Mouse (Mus musculus) kidney, adult 8-10 months (tissue): ENCODE measurements around the gene Rbm19.

Experiments used
- DNase-seq, 2 experiments: peaks; one replicate each; pipeline ENCODE4 v3.0.0; 2022

Gene Rbm19

GRCm38 (mm10) chr5:120171865-120172728 lies 55.8 kb downstream of the Rbm19 start:
- no peak for DNase-seq

- no peak for DNase-seq
Measured at GRCm38 (mm10) chr5:120172729-120173101, 56.5 kb downstream of the Rbm19 start.

GRCm38 (mm10) chr5:120174317-120174716 lies 58.1 kb downstream of the Rbm19 start:
- no peak for DNase-seq

- no peak for DNase-seq
Measured at GRCm38 (mm10) chr5:120175217-120175616, 59.0 kb downstream of the Rbm19 start.

GRCm38 (mm10) chr5:120176246-120177065 lies 60.2 kb downstream of the Rbm19 start:
- no peak for DNase-seq

GRCm38 (mm10) chr5:120177066-120177340 lies 60.7 kb downstream of the Rbm19 start:
- DNase-seq = no peak

- no peak for DNase-seq
Measured at GRCm38 (mm10) chr5:120180102-120180501, 63.8 kb downstream of the Rbm19 start.

- no peak for DNase-seq
Measured at GRCm38 (mm10) chr5:120181384-120181783, 65.1 kb downstream of the Rbm19 start.

- no peak for DNase-seq
Measured at GRCm38 (mm10) chr5:120183321-120183720, 67.1 kb downstream of the Rbm19 start.

- no peak for DNase-seq
Measured at GRCm38 (mm10) chr5:120183790-120184189, 67.5 kb downstream of the Rbm19 start.

GRCm38 (mm10) chr5:120185949-120186348 lies 69.7 kb downstream of the Rbm19 start:
- no peak for DNase-seq

- DNase-seq = no peak
Measured at GRCm38 (mm10) chr5:120188541-120188940, 72.3 kb downstream of the Rbm19 start.

GRCm38 (mm10) chr5:120190001-120190582 lies 73.8 kb downstream of the Rbm19 start:
- no peak for DNase-seq

- no peak for DNase-seq
Measured at GRCm38 (mm10) chr5:120191620-120192019, 75.4 kb downstream of the Rbm19 start.

- DNase-seq = no peak
Measured at GRCm38 (mm10) chr5:120194309-120194941, 78.2 kb downstream of the Rbm19 start.

- no peak for DNase-seq
Measured at GRCm38 (mm10) chr5:120194948-120195347, 78.7 kb downstream of the Rbm19 start.

GRCm38 (mm10) chr5:120196879-120197278 lies 80.6 kb downstream of the Rbm19 start:
- no peak for DNase-seq

GRCm38 (mm10) chr5:120197813-120198387 lies 81.6 kb downstream of the Rbm19 start:
- DNase-seq = no peak

GRCm38 (mm10) chr5:120199865-120200264 lies 83.6 kb downstream of the Rbm19 start:
- DNase-seq = no peak

GRCm38 (mm10) chr5:120204316-120204715 lies 88.1 kb downstream of the Rbm19 start:
- DNase-seq = no peak

GRCm38 (mm10) chr5:120206313-120206943 lies 90.2 kb downstream of the Rbm19 start:
- DNase-seq = no peak

GRCm38 (mm10) chr5:120207492-120207891 lies 91.2 kb downstream of the Rbm19 start:
- DNase-seq = no peak
